Mouse (Mus musculus) liver, embryonic 12.5 days (tissue): ENCODE results near the gene Scyl1. TPM values are rescaled to one million over a fixed set of nuclear protein-coding genes. Genes with fewer than 3 reads are reported as not detected.

Experiments used
- ATAC-seq: fragments of 200-750 bp; cut with Nextera tagmentation; 2 replicates; pipeline ENCODE4 v1.8.0; 2017; ENCODE audit warnings: moderate number of reproducible peaks, mild to moderate bottlenecking, moderate library complexity
- H3K27ac ChIP-seq: fragments of 300-500 bp; sonication (generic); 2 replicates; pipeline ENCODE4 v1.5.1; 2016; ENCODE audit warnings: mild to moderate bottlenecking
- H3K27me3 ChIP-seq: fragments of 300-500 bp; sonication (generic); replicated peaks from 2 replicates; pipeline ENCODE4 v1.6.1; 2016; ENCODE audit warnings: mild to moderate bottlenecking, moderate library complexity
- H3K36me3 ChIP-seq: fragments of 300-500 bp; sonication (generic); 2 replicates; pipeline ENCODE4 v1.6.1; 2016; ENCODE audit warnings: mild to moderate bottlenecking, moderate library complexity
- H3K4me1 ChIP-seq: fragments of 300-500 bp; sonication (generic); 2 replicates; pipeline ENCODE4 v1.6.1; 2016
- H3K4me2 ChIP-seq: fragments of 300-500 bp; sonication (generic); 2 replicates; pipeline ENCODE4 v1.6.1; 2016; ENCODE audit warnings: mild to moderate bottlenecking, moderate library complexity
- H3K4me3 ChIP-seq: fragments of 300-500 bp; sonication (generic); 2 replicates; pipeline ENCODE4 v1.5.1; 2016; ENCODE audit warnings: mild to moderate bottlenecking, moderate library complexity
- H3K9ac ChIP-seq: fragments of 300-500 bp; sonication (generic); 2 replicates; pipeline ENCODE4 v1.6.1; 2016; ENCODE audit warnings: mild to moderate bottlenecking, moderate library complexity
- H3K9me3 ChIP-seq: fragments of 300-500 bp; sonication (generic); replicated peaks from 2 replicates; pipeline ENCODE4 v1.6.1; 2016; ENCODE audit warnings: mild to moderate bottlenecking, moderate library complexity
- WGBS: fragments of 180-500 bp; shearing (Covaris S2); methylation state at CpG from one replicate; pipeline ENCODE4 v1.1.7; 2016; ENCODE audit not compliant: insufficient replicate concordance; 5-methylcytosine and 5-hydroxymethylcytosine counted together
- polyA plus RNA-seq: library from polyadenylated mRNA; unstranded; fragments of >200 nt; fragmentation: Nextera tagmentation; extraction: Ambion mirVana; gene quantifications from 2 replicates; pipeline ENCODE4 v1.2.1, GENCODE M21; 2016

The Scyl1 gene
- polyA plus RNA-seq, 1 experiment from 2014 or later: 39.7 TPM

- no peak for ATAC-seq
- no peak overlapping the region for H3K9ac ChIP-seq
These were observed 10.3 kb upstream of the Scyl1 start for GRCm38 (mm10) chr19:5781532-5781931.

GRCm38 (mm10) chr19:5780203-5780602, 9.0 kb upstream of the Scyl1 start:
- no peak for ATAC-seq
- Histone ChIP-seq H3K9me3 (no peaks in the 10 kb centered on the region), H3K27ac (no peak overlapping the region), H3K4me1 (no peaks in the 10 kb centered on the region), H3K4me3 (no peak overlapping the region), H3K4me2 (no peak overlapping the region), H3K9ac (no peak overlapping the region), H3K36me3 (no peaks in the 10 kb centered on the region), H3K27me3 (no peaks in the 10 kb centered on the region)
- 78% methylated on average over 7 of the region's 7 CpGs for WGBS

More at GRCm38 (mm10) chr19:5781532-5781931, 10.3 kb upstream of the Scyl1 start:
- Histone ChIP-seq H3K36me3 (no peaks in the 10 kb centered on the region), H3K4me3 (no peak overlapping the region), H3K27ac (no peak overlapping the region), H3K9me3 (no peaks in the 10 kb centered on the region), H3K4me1 (peaks cover 2% of the 10 kb centered on the region), H3K4me2 (no peak overlapping the region), H3K27me3 (no peaks in the 10 kb centered on the region)
- 80% methylated on average over 6 of the region's 6 CpGs for WGBS

GRCm38 (mm10) chr19:5778312-5778711, 7.1 kb upstream of the Scyl1 start:
- H3K36me3 ChIP-seq: no peaks in the 10 kb centered on the region
- no peak overlapping the region for H3K4me2 ChIP-seq
- no peak overlapping the region for H3K9ac ChIP-seq
- no peaks in the 10 kb centered on the region for H3K4me1 ChIP-seq
- WGBS: 55% methylated on average over 8 of the region's 8 CpGs
- no peak overlapping the region for H3K4me3 ChIP-seq
- H3K27ac ChIP-seq: no peak overlapping the region
- no peaks in the 10 kb centered on the region for H3K27me3 ChIP-seq
- no peaks in the 10 kb centered on the region for H3K9me3 ChIP-seq
- ATAC-seq: no peak

- Histone ChIP-seq H3K27me3 (no peaks in the 10 kb centered on the region), H3K4me2 (no peak overlapping the region), H3K27ac (no peak overlapping the region), H3K9ac (no peak overlapping the region), H3K36me3 (no peaks in the 10 kb centered on the region), H3K4me3 (no peak overlapping the region), H3K4me1 (no peaks in the 10 kb centered on the region), H3K9me3 (no peaks in the 10 kb centered on the region)
- WGBS: 75% methylated on average over 9 of the region's 9 CpGs
- ATAC-seq: no peak
These were observed 6.3 kb upstream of the Scyl1 start for GRCm38 (mm10) chr19:5777387-5778032.

- Histone ChIP-seq H3K27ac (peak overlapping the region; percentile 87), H3K9me3 (no peaks in the 10 kb centered on the region), H3K27me3 (no peaks in the 10 kb centered on the region), H3K4me3 (peak overlapping the region; percentile 88), H3K9ac (peak overlapping the region; percentile 93), H3K4me1 (peaks cover 23% of the 10 kb centered on the region), H3K36me3 (peaks cover 47% of the 10 kb centered on the region), H3K4me2 (peak overlapping the region; percentile 90)
- peak; percentile 5; the same call in 1 of the 2 replicates for ATAC-seq
- 45% methylated on average over 9 of the region's 9 CpGs for WGBS
These were observed 908 bp downstream of the Scyl1 start for GRCm38 (mm10) chr19:5770311-5770710.

- H3K4me1 ChIP-seq: peaks cover 23% of the 10 kb centered on the region
- no peak for ATAC-seq
- peaks cover 75% of the 10 kb centered on the region for H3K36me3 ChIP-seq
- H3K4me3 ChIP-seq: no peak overlapping the region
- H3K27me3 ChIP-seq: no peaks in the 10 kb centered on the region
- H3K9me3 ChIP-seq: no peaks in the 10 kb centered on the region
- H3K4me2 ChIP-seq: no peak overlapping the region
- H3K9ac ChIP-seq: no peak overlapping the region
- 78% methylated on average over 4 of the region's 4 CpGs for WGBS
- no peak overlapping the region for H3K27ac ChIP-seq
These were observed 3.9 kb downstream of the Scyl1 start for GRCm38 (mm10) chr19:5767271-5767670.

GRCm38 (mm10) chr19:5763163-5763562, 8.1 kb downstream of the Scyl1 start:
- no peaks in the 10 kb centered on the region for H3K4me1 ChIP-seq
- H3K27me3 ChIP-seq: peaks cover 9% of the 10 kb centered on the region
- peaks cover 97% of the 10 kb centered on the region for H3K36me3 ChIP-seq
- no peaks in the 10 kb centered on the region for H3K9me3 ChIP-seq
- no peak overlapping the region for H3K4me3 ChIP-seq
- no peak overlapping the region for H3K9ac ChIP-seq
- WGBS: 93% methylated on average over 6 of the region's 6 CpGs
- H3K27ac ChIP-seq: no peak overlapping the region
- H3K4me2 ChIP-seq: no peak overlapping the region
- no peak for ATAC-seq

- H3K9me3 ChIP-seq: no peaks in the 10 kb centered on the region
- no peak overlapping the region for H3K4me3 ChIP-seq
- H3K9ac ChIP-seq: no peak overlapping the region
- peaks cover 14% of the 10 kb centered on the region for H3K4me1 ChIP-seq
- H3K27ac ChIP-seq: no peak overlapping the region
- WGBS: 79% methylated on average over 14 of the region's 14 CpGs
- no peak for ATAC-seq
- no peak overlapping the region for H3K4me2 ChIP-seq
- H3K36me3 ChIP-seq: peaks cover 66% of the 10 kb centered on the region
- H3K27me3 ChIP-seq: peaks cover 52% of the 10 kb centered on the region
These were observed 12.3 kb downstream of the Scyl1 start for GRCm38 (mm10) chr19:5758878-5759403.

GRCm38 (mm10) chr19:5756991-5757636, 14.1 kb downstream of the Scyl1 start:
- Histone ChIP-seq H3K9me3 (no peaks in the 10 kb centered on the region), H3K36me3 (peaks cover 51% of the 10 kb centered on the region), H3K4me2 (peak overlapping the region; percentile 54), H3K9ac (peak overlapping the region; percentile 49), H3K27me3 (peaks cover 70% of the 10 kb centered on the region), H3K27ac (no peak overlapping the region), H3K4me1 (peaks cover 14% of the 10 kb centered on the region), H3K4me3 (peak overlapping the region; percentile 16; the same call in 1 of the 2 replicates)
- WGBS: 30% methylated on average over 36 of the region's 36 CpGs
- no peak for ATAC-seq

GRCm38 (mm10) chr19:5756321-5756985, 14.8 kb downstream of the Scyl1 start:
- Histone ChIP-seq H3K4me3 (peak overlapping the region; percentile 16; the same call in 1 of the 2 replicates), H3K4me1 (peaks cover 21% of the 10 kb centered on the region), H3K27me3 (peaks cover 76% of the 10 kb centered on the region), H3K9ac (peak overlapping the region; percentile 49), H3K27ac (no peak overlapping the region), H3K4me2 (peak overlapping the region; percentile 54), H3K9me3 (no peaks in the 10 kb centered on the region), H3K36me3 (peaks cover 44% of the 10 kb centered on the region)
- WGBS: 26% methylated on average over 28 of the region's 29 CpGs
- no peak for ATAC-seq

- no peaks in the 10 kb centered on the region for H3K36me3 ChIP-seq
- H3K9me3 ChIP-seq: no peaks in the 10 kb centered on the region
- peak; percentile 25; the same call in 1 of the 2 replicates for ATAC-seq
- H3K27me3 ChIP-seq: peaks cover 100% of the 10 kb centered on the region
- peaks cover 29% of the 10 kb centered on the region for H3K4me1 ChIP-seq
- 7% methylated on average over 20 of the region's 20 CpGs for WGBS
- peak overlapping the region; percentile 33 for H3K4me2 ChIP-seq
- H3K4me3 ChIP-seq: no peak overlapping the region
- no peak overlapping the region for H3K27ac ChIP-seq
- H3K9ac ChIP-seq: no peak overlapping the region
These were observed 19.5 kb downstream of the Scyl1 start for GRCm38 (mm10) chr19:5751742-5752141.

GRCm38 (mm10) chr19:5750951-5751350, 20.3 kb downstream of the Scyl1 start:
- H3K27ac ChIP-seq: no peak overlapping the region
- no peak for ATAC-seq
- H3K36me3 ChIP-seq: no peaks in the 10 kb centered on the region
- peaks cover 31% of the 10 kb centered on the region for H3K4me1 ChIP-seq
- H3K4me2 ChIP-seq: no peak overlapping the region
- H3K9me3 ChIP-seq: no peaks in the 10 kb centered on the region
- WGBS: 13% methylated on average over 22 of the region's 22 CpGs
- no peak overlapping the region for H3K9ac ChIP-seq
- H3K27me3 ChIP-seq: peaks cover 100% of the 10 kb centered on the region
- H3K4me3 ChIP-seq: no peak overlapping the region
